Mouse (Mus musculus) ES-E14 (cell line): ENCODE measurements around the gene U2surp. TPM values are rescaled to one million over a fixed set of nuclear protein-coding genes. Genes with fewer than 3 reads are reported as not detected.

ENCODE experiments used
- DNase-seq: peaks from one replicate; pipeline ENCODE4 v3.0.0-alpha.2; 2013; ENCODE audit warnings: low read depth, low spot score
- H3K27ac ChIP-seq: 2 replicates; pipeline ENCODE4 v1.5.1; 2012; ENCODE audit warnings: low read depth, mild to moderate bottlenecking, low read length, moderate library complexity, mixed read lengths; ENCODE audit not compliant: poor library complexity, insufficient read depth, severe bottlenecking
- H3K36me3 ChIP-seq: 2 replicates; pipeline ENCODE4 v1.6.1; 2012; ENCODE audit warnings: mild to moderate bottlenecking, low read length, moderate library complexity, mixed read lengths; ENCODE audit not compliant: control insufficient read depth, poor library complexity, insufficient read depth, severe bottlenecking
- H3K4me1 ChIP-seq, 2 experiments: fragments of 150-350 bp in 1 of 2; sonication (generic) in 1 of 2; 2 replicates each; pipeline ENCODE4 v1.6.1; 2012; ENCODE audit warnings: low read length in 2 of 2, mild to moderate bottlenecking in 1 of 2, mixed read lengths in 1 of 2; ENCODE audit not compliant: control insufficient read depth in 2 of 2, insufficient read depth in 2 of 2, poor library complexity in 1 of 2
- H3K4me3 ChIP-seq, 2 experiments: fragments of 150-350 bp in 1 of 2; sonication (generic) in 1 of 2; 2 replicates each; pipeline ENCODE4 v1.5.1; 2012; ENCODE audit warnings: low read length in 2 of 2, low read depth in 1 of 2, mild to moderate bottlenecking in 1 of 2, mixed read lengths in 1 of 2; ENCODE audit not compliant: insufficient read depth in 1 of 2, poor library complexity in 1 of 2, severe bottlenecking in 1 of 2
- H3K9ac ChIP-seq: 2 replicates; pipeline ENCODE4 v1.6.1; 2012; ENCODE audit warnings: low read depth, mild to moderate bottlenecking, low read length, mixed read lengths; ENCODE audit not compliant: poor library complexity, insufficient read depth, severe bottlenecking
- H3K9me3 ChIP-seq: fragments of 150-350 bp; sonication (generic); 2 replicates; pipeline ENCODE4 v1.6.1; 2012; ENCODE audit warnings: low read depth, mild to moderate bottlenecking, low read length; ENCODE audit not compliant: control insufficient read depth, insufficient read depth
- CHD2 ChIP-seq: IDR thresholded peaks from 2 replicates; pipeline ENCODE4 v1.6.1; 2014; ENCODE audit warnings: mild to moderate bottlenecking, low read depth, low read length, inconsistent platforms
- HCFC1 ChIP-seq: IDR thresholded peaks from 2 replicates; pipeline ENCODE4 v1.6.1; 2012; ENCODE audit warnings: low read length, inconsistent platforms, borderline replicate concordance; ENCODE audit not compliant: insufficient read depth
- MAFK ChIP-seq: IDR thresholded peaks from 2 replicates; pipeline ENCODE4 v1.6.1; 2014; ENCODE audit warnings: mild to moderate bottlenecking, low read depth, low read length, inconsistent platforms; ENCODE audit not compliant: insufficient read depth
- ZC3H11A ChIP-seq: IDR thresholded peaks from 2 replicates; pipeline ENCODE4 v1.6.1; 2012; ENCODE audit warnings: low read depth, mild to moderate bottlenecking, inconsistent platforms, low read length, borderline replicate concordance
- ZNF384 ChIP-seq: IDR thresholded peaks from 2 replicates; pipeline ENCODE4 v1.6.1; 2012; ENCODE audit warnings: low read depth, low read length, inconsistent platforms
- in situ Hi-C, 2 experiments: fragments of 600-800 bp; cut with MboI; formaldehyde crosslinking; loops; one replicate each; pipeline ENCODE4 v1.15.1; 2025; ENCODE audit warnings: low sequenced_read_pairs in 2 of 2, inconsistent platforms in 1 of 2; ENCODE audit not compliant: unreplicated experiment in 2 of 2
- total RNA-seq: library from RNA; depleted of rRNA; stranded (reverse); fragments of 300-350 nt; gene quantifications from 2 replicates; pipeline ENCODE4 v1.2.3, GENCODE M21; 2012

U2surp gene
- total RNA-seq, 1 experiment = 95.3 TPM

GRCm38 (mm10) chr9:95544598-95544997 is 32.8 kb upstream of the U2surp start:
- Histone ChIP-seq H3K4me3 (no peak overlapping the region), H3K4me1 (peaks cover 0 to 2% of the 10 kb centered on the region in 2 experiments; a peak in 1 of 4 replicates), H3K9ac (no peak overlapping the region), H3K36me3 (no peaks in the 10 kb centered on the region), H3K9me3 (no peaks in the 10 kb centered on the region), H3K27ac (no peak overlapping the region)
- in situ Hi-C loops = no loop called here
- no peak for DNase-seq
- TF ChIP-seq ZC3H11A (no peak), CHD2 (no peak), ZNF384 (no peak), MAFK (no peak), HCFC1 (no peak)

GRCm38 (mm10) chr9:95542475-95542874 is 30.7 kb upstream of the U2surp start:
- Histone ChIP-seq H3K4me1 (peaks cover 0 to 2% of the 10 kb centered on the region in 2 experiments; a peak in 1 of 4 replicates), H3K27ac (no peak overlapping the region), H3K4me3 (no peak overlapping the region), H3K9ac (no peak overlapping the region), H3K9me3 (no peaks in the 10 kb centered on the region), H3K36me3 (no peaks in the 10 kb centered on the region)
- no peak for DNase-seq
- TF ChIP-seq CHD2 (no peak), HCFC1 (no peak), ZC3H11A (no peak), MAFK (no peak), ZNF384 (no peak)
- in situ Hi-C loops = no loop called here

GRCm38 (mm10) chr9:95541650-95542432 is 30.0 kb upstream of the U2surp start:
- Histone ChIP-seq H3K27ac (no peak overlapping the region), H3K4me3 (no peak overlapping the region)
- in situ Hi-C loops = no loop called here

GRCm38 (mm10) chr9:95541208-95541607 is 29.4 kb upstream of the U2surp start:
- no peaks in the 10 kb centered on the region for H3K9me3 ChIP-seq
- DNase-seq = no peak
- H3K4me3 ChIP-seq = no peak overlapping the region
- no peak for TF ChIP-seq CHD2
- TF ChIP-seq ZC3H11A = no peak
- no peak for TF ChIP-seq HCFC1
- TF ChIP-seq MAFK = no peak
- TF ChIP-seq ZNF384 = no peak
- in situ Hi-C loops = no loop called here
- H3K4me1 ChIP-seq = peaks cover 0 to 2% of the 10 kb centered on the region in 2 experiments; a peak in 1 of 4 replicates
- no peaks in the 10 kb centered on the region for H3K36me3 ChIP-seq
- H3K9ac ChIP-seq = no peak overlapping the region
- no peak overlapping the region for H3K27ac ChIP-seq

More at GRCm38 (mm10) chr9:95541650-95542432, 30.0 kb upstream of the U2surp start:
- TF ChIP-seq ZC3H11A = no peak
- no peak for TF ChIP-seq MAFK
- TF ChIP-seq HCFC1 = no peak
- TF ChIP-seq ZNF384 = no peak
- TF ChIP-seq CHD2 = no peak
- H3K9ac ChIP-seq = no peak overlapping the region
- no peaks in the 10 kb centered on the region for H3K36me3 ChIP-seq
- no peak for DNase-seq
- no peaks in the 10 kb centered on the region for H3K9me3 ChIP-seq
- H3K4me1 ChIP-seq = peaks cover 0 to 2% of the 10 kb centered on the region in 2 experiments; a peak in 1 of 4 replicates

- DNase-seq = peak; percentile 73
- TF ChIP-seq ZC3H11A (peak; percentile 75), HCFC1 (no peak), MAFK (no peak), CHD2 (no peak), ZNF384 (no peak)
- H3K27ac ChIP-seq = no peak overlapping the region
- in situ Hi-C loops = no loop called here
- H3K4me3 ChIP-seq = no peak overlapping the region
- H3K9ac ChIP-seq = no peak overlapping the region
- H3K9me3 ChIP-seq = no peaks in the 10 kb centered on the region
- H3K36me3 ChIP-seq = no peaks in the 10 kb centered on the region
- H3K4me1 ChIP-seq = peaks cover 0 to 2% of the 10 kb centered on the region in 2 experiments; a peak in 1 of 4 replicates
These were observed 28.7 kb upstream of the U2surp start for GRCm38 (mm10) chr9:95540487-95540886.
